Comparison of ENCODE assay signal across 22 mouse cellular contexts in genomic region chr13:101534490-101534889, GRCm38 (mm10).
DNase-seq lines count a peak whose midpoint lies in the region; ATAC-seq and TF ChIP-seq lines count a peak whose summit lies in the region.
"Had no signal": no experiment of that assay in that cellular context is flagged by ENCODE, and none has a peak within 500 bp of the region (broad histone marks: within the 10 kb centered on the region; RNA-seq: fewer than 3 reads in every experiment).

No protein-coding gene starts in this region.

- no peak overlapping the region for H3K4me3 ChIP-seq in hindbrain, embryonic 13.5 days
- H3K4me3 ChIP-seq in midbrain, embryonic 11.5 days (ENCODE audit: low read depth, low read length) = no peak overlapping the region
- no peak overlapping the region for H3K4me3 ChIP-seq in midbrain, postnatal 0 days (ENCODE audit: low read depth, low read length)
- H3K4me3 ChIP-seq: embryonic facial prominence, embryonic 10.5 days; heart, embryonic 15.5 days; limb, embryonic 15.5 days; lung, embryonic 15.5 days; megakaryocyte, embryonic 14.5 days had no signal

- H3K4me1 ChIP-seq in hindbrain, embryonic 13.5 days (replicated peaks) = peaks cover 16% of the 10 kb centered on the region
- peaks cover 10% of the 10 kb centered on the region for H3K4me1 ChIP-seq in midbrain, embryonic 11.5 days (ENCODE audit: control insufficient read depth, insufficient read depth, low read length)
- H3K4me1 ChIP-seq in midbrain, postnatal 0 days (ENCODE audit: insufficient read depth, low read length) = peaks cover 4% of the 10 kb centered on the region
- H3K4me1 ChIP-seq: limb, embryonic 15.5 days; lung, embryonic 15.5 days had no signal

- H3K4me2 ChIP-seq in hindbrain, embryonic 13.5 days = peak overlapping the region; percentile 1; the same call in 1 of the 2 replicates
- H3K4me2 ChIP-seq in midbrain, embryonic 11.5 days = no peak overlapping the region
- no peak overlapping the region for H3K4me2 ChIP-seq in midbrain, postnatal 0 days (ENCODE audit: low read depth, low read length, poor library complexity, severe bottlenecking)
- H3K4me2 ChIP-seq: heart, embryonic 15.5 days; limb, embryonic 15.5 days; lung, embryonic 15.5 days had no signal

- no peak for TF ChIP-seq CTCF in midbrain, postnatal 0 days (IDR thresholded peaks at IDR 0.05)

- no peaks in the 10 kb centered on the region for H3K36me3 ChIP-seq in hindbrain, embryonic 13.5 days
- no peaks in the 10 kb centered on the region for H3K36me3 ChIP-seq in midbrain, embryonic 11.5 days (ENCODE audit: control insufficient read depth, insufficient read depth, low read length)
- no peaks in the 10 kb centered on the region for H3K36me3 ChIP-seq in midbrain, postnatal 0 days (ENCODE audit: insufficient read depth, low read length)
- H3K36me3 ChIP-seq: embryonic facial prominence, embryonic 10.5 days; heart, embryonic 15.5 days; limb, embryonic 15.5 days; lung, embryonic 15.5 days had no signal

- no peak overlapping the region for H3K27ac ChIP-seq in hindbrain, embryonic 13.5 days
- H3K27ac ChIP-seq in midbrain, embryonic 11.5 days (ENCODE audit: low read depth, low read length) = no peak overlapping the region
- no peak overlapping the region for H3K27ac ChIP-seq in midbrain, postnatal 0 days (ENCODE audit: low read depth, low read length)
- H3K27ac ChIP-seq: embryonic facial prominence, embryonic 10.5 days; heart, embryonic 15.5 days; kidney, postnatal 0 days; limb, embryonic 15.5 days; liver, embryonic 14.5 days; lung, embryonic 15.5 days had no signal

- no peak for ATAC-seq in hindbrain, embryonic 13.5 days (ENCODE audit: low FRiP score)
- ATAC-seq in midbrain, embryonic 11.5 days (ENCODE audit: low FRiP score) = peak; percentile 52; the same call in 1 of the 2 replicates
- ATAC-seq in midbrain, postnatal 0 days (ENCODE audit: low FRiP score) = no peak
- ATAC-seq: activated CD4-positive, CD25-positive, alpha-beta regulatory T cell, adult 4 months had no signal

- no peaks in the 10 kb centered on the region for H3K27me3 ChIP-seq in hindbrain, embryonic 13.5 days
- H3K27me3 ChIP-seq in midbrain, embryonic 11.5 days (ENCODE audit: control insufficient read depth, insufficient read depth, low read length) = no peaks in the 10 kb centered on the region
- no peaks in the 10 kb centered on the region for H3K27me3 ChIP-seq in midbrain, postnatal 0 days (ENCODE audit: insufficient read depth, low read length)
- H3K27me3 ChIP-seq: heart, embryonic 15.5 days; limb, embryonic 15.5 days; lung, embryonic 15.5 days; megakaryocyte, embryonic 14.5 days had no signal

- H3K9me3 ChIP-seq in hindbrain, embryonic 13.5 days = no peaks in the 10 kb centered on the region
- no peaks in the 10 kb centered on the region for H3K9me3 ChIP-seq in midbrain, embryonic 11.5 days (ENCODE audit: control insufficient read depth, low read length)
- H3K9me3 ChIP-seq in midbrain, postnatal 0 days (ENCODE audit: low read length) = no peaks in the 10 kb centered on the region
- H3K9me3 ChIP-seq: embryonic facial prominence, embryonic 10.5 days; heart, embryonic 15.5 days; limb, embryonic 15.5 days; lung, embryonic 15.5 days had no signal

- H3K9ac ChIP-seq in hindbrain, embryonic 13.5 days = no peak overlapping the region
- no peak overlapping the region for H3K9ac ChIP-seq in midbrain, embryonic 11.5 days (ENCODE audit: low read length)
- no peak overlapping the region for H3K9ac ChIP-seq in midbrain, postnatal 0 days (replicated peaks; ENCODE audit: low read length, poor library complexity, severe bottlenecking)
- H3K9ac ChIP-seq: heart, embryonic 15.5 days; limb, embryonic 15.5 days; lung, embryonic 15.5 days had no signal

- 22% methylated on average over 6 of the region's 6 CpGs for WGBS in hindbrain, embryonic 13.5 days
- 38% methylated on average over 6 of the region's 6 CpGs for WGBS in midbrain, embryonic 11.5 days
- WGBS in midbrain, postnatal 0 days = 32% methylated on average over 6 of the region's 6 CpGs

- DNase-seq in embryo, embryonic 11 days = peak; percentile 19
- DNase-seq in embryo, embryonic 10.5 days (ENCODE audit: low spot score) = no peak
- no peak for DNase-seq in midbrain, embryonic 11.5 days (ENCODE audit: low spot score, missing footprints)
- DNase-seq in midbrain, postnatal 0 days (ENCODE audit: low spot score) = peak; percentile 15
- DNase-seq in layer of hippocampus, postnatal 10 days (ENCODE audit: low spot score in 2 of 2) = no peak
- no peak for DNase-seq in right cerebral cortex, adult 2 months (ENCODE audit: low spot score in 2 of 2)
- DNase-seq: adrenal gland, adult 8-10 months; cerebellum, adult 8-10 months; heart, postnatal 36 days; kidney, adult 2 months; left cerebral cortex, postnatal 4 days; lung, postnatal 36 days; thymus, postnatal 25 days had no signal

Comparison
In these comparisons a context has a peak if more than half of its experiments do, and no peak if none do; other contexts are left out.
1. DNase-seq: peak in embryo, embryonic 11 days (single experiment) and midbrain, postnatal 0 days (single experiment); none in embryo, embryonic 10.5 days (single experiment), midbrain, embryonic 11.5 days (single experiment), layer of hippocampus, postnatal 10 days (0 of 2) and right cerebral cortex, adult 2 months (0 of 2).